Mouse (Mus musculus): ENCODE measurements around the gene Kif5c.

Kif5c gene

GRCm38 (mm10) chr2:49787376-49788050 lies 168.4 kb downstream of the Kif5c start, which contains the start of gene Lypd6b:
Gene Lypd6b, plus strand, starts transcription at chr2:49787688.
- no peak for DNase-seq (ENCODE audit: low read depth, low spot score)

GRCm38 (mm10) chr2:49788051-49788418 lies 168.9 kb downstream of the Kif5c start:
- no peak for DNase-seq (ENCODE audit: low read depth, low spot score)

GRCm38 (mm10) chr2:49788643-49789042 lies 169.5 kb downstream of the Kif5c start:
- DNase-seq (ENCODE audit: low read depth, low spot score) = no peak

GRCm38 (mm10) chr2:49789078-49789477 lies 170.0 kb downstream of the Kif5c start:
- DNase-seq (ENCODE audit: low read depth, low spot score) = no peak

- no peak for DNase-seq (ENCODE audit: low read depth, low spot score)
Measured at GRCm38 (mm10) chr2:49789504-49789903, 170.4 kb downstream of the Kif5c start.

- DNase-seq (ENCODE audit: low read depth, low spot score) = no peak
Measured at GRCm38 (mm10) chr2:49797444-49798143, 178.5 kb downstream of the Kif5c start.

- DNase-seq (ENCODE audit: low read depth, low spot score) = no peak
Measured at GRCm38 (mm10) chr2:49804448-49804847, 185.3 kb downstream of the Kif5c start.

GRCm38 (mm10) chr2:49805736-49806371 lies 186.8 kb downstream of the Kif5c start:
- DNase-seq (ENCODE audit: low read depth, low spot score) = no peak

- DNase-seq (ENCODE audit: low read depth, low spot score) = no peak
Measured at GRCm38 (mm10) chr2:49809496-49809895, 190.4 kb downstream of the Kif5c start.

GRCm38 (mm10) chr2:49811420-49811819 lies 192.3 kb downstream of the Kif5c start:
- no peak for DNase-seq (ENCODE audit: low read depth, low spot score)

- no peak for DNase-seq (ENCODE audit: low read depth, low spot score)
Measured at GRCm38 (mm10) chr2:49811871-49812363, 192.8 kb downstream of the Kif5c start.

- no peak for DNase-seq (ENCODE audit: low read depth, low spot score)
Measured at GRCm38 (mm10) chr2:49813151-49813550, 194.1 kb downstream of the Kif5c start.

GRCm38 (mm10) chr2:49814011-49814410 lies 194.9 kb downstream of the Kif5c start:
- DNase-seq (ENCODE audit: low read depth, low spot score) = no peak

GRCm38 (mm10) chr2:49815696-49816320 lies 196.7 kb downstream of the Kif5c start:
- DNase-seq (ENCODE audit: low read depth, low spot score) = no peak

- DNase-seq (ENCODE audit: low read depth, low spot score) = no peak
Measured at GRCm38 (mm10) chr2:49816549-49816948, 197.5 kb downstream of the Kif5c start.

GRCm38 (mm10) chr2:49817151-49817550 lies 198.1 kb downstream of the Kif5c start:
- no peak for DNase-seq (ENCODE audit: low read depth, low spot score)

GRCm38 (mm10) chr2:49818126-49818525 lies 199.0 kb downstream of the Kif5c start:
- DNase-seq (ENCODE audit: low read depth, low spot score) = no peak

GRCm38 (mm10) chr2:49822312-49822711 lies 203.2 kb downstream of the Kif5c start:
- no peak for DNase-seq (ENCODE audit: low read depth, low spot score)

Data from WW6 (cell line).